Mouse (Mus musculus) small intestine, adult 2 months (tissue): ENCODE results near the gene Tmem212. TPM values are rescaled to one million over a fixed set of nuclear protein-coding genes. Genes with fewer than 3 reads are reported as not detected.

ENCODE experiments used
- H3K27ac ChIP-seq: fragments of 200-500 bp; 2 replicates; pipeline ENCODE4 v1.5.1; 2012; ENCODE audit warnings: low read depth, low read length, control low read depth, inconsistent platforms; ENCODE audit not compliant: insufficient read depth
- H3K27me3 ChIP-seq: fragments of 200-500 bp; 2 replicates; pipeline ENCODE4 v1.6.1; 2012; ENCODE audit warnings: mild to moderate bottlenecking, moderate library complexity, low read length, inconsistent platforms; ENCODE audit not compliant: control insufficient read depth, insufficient read depth
- H3K36me3 ChIP-seq: fragments of 200-500 bp; 2 replicates; pipeline ENCODE4 v1.6.1; 2012; ENCODE audit warnings: mild to moderate bottlenecking, low read length, control low read depth, inconsistent platforms; ENCODE audit not compliant: control insufficient read depth, insufficient read depth
- H3K4me1 ChIP-seq: fragments of 200-500 bp; 2 replicates; pipeline ENCODE4 v1.6.1; 2012; ENCODE audit warnings: low read length, inconsistent platforms, mixed read lengths; ENCODE audit not compliant: control insufficient read depth, insufficient read depth, insufficient read length
- H3K4me3 ChIP-seq: fragments of 200-500 bp; 2 replicates; pipeline ENCODE4 v1.5.1; 2012; ENCODE audit warnings: low read depth, mild to moderate bottlenecking, control low read depth, inconsistent platforms, low read length, moderate library complexity
- CTCF ChIP-seq: fragments of 200-500 bp; IDR thresholded peaks from 2 replicates; pipeline ENCODE4 v1.5.1; 2012; ENCODE audit warnings: low read depth, mild to moderate bottlenecking, control low read depth, inconsistent platforms, low read length, moderate library complexity, mixed read lengths; ENCODE audit not compliant: insufficient replicate concordance, insufficient read length; ENCODE audit errors: extremely low read depth
- POLR2A ChIP-seq: fragments of 200-500 bp; IDR thresholded peaks from 2 replicates; pipeline ENCODE4 v1.6.1; 2012; ENCODE audit warnings: low read depth, mild to moderate bottlenecking, control low read depth, inconsistent platforms, low read length, moderate library complexity
- WGBS: fragments of 180-500 bp; shearing (Covaris S2); methylation state at CpG from one replicate; pipeline ENCODE4 v1.1.7; 2018; 5-methylcytosine and 5-hydroxymethylcytosine counted together
- polyA plus RNA-seq: library from polyadenylated mRNA; depleted of rRNA; stranded (reverse); fragments of >200 nt; gene quantifications from 2 replicates; pipeline ENCODE4 v1.2.3, GENCODE M21; 2012

The Tmem212 gene
- polyA plus RNA-seq, 1 experiment, result not detected

GRCm38 (mm10) chr3:27935644-27936043 is 39.5 kb upstream of the Tmem212 start:
- Histone ChIP-seq H3K27ac (no peak overlapping the region), H3K27me3 (no peaks in the 10 kb centered on the region), H3K36me3 (no peaks in the 10 kb centered on the region), H3K4me3 (no peak overlapping the region), H3K4me1 (0 out of 2 replicates have a peak, but pooled peaks cover 2% of the 10 kb centered on the region)
- WGBS, result 91% methylated on average over 3 of the region's 3 CpGs
- TF ChIP-seq POLR2A (no peak), CTCF (no peak)

- Histone ChIP-seq H3K27me3 (no peaks in the 10 kb centered on the region), H3K4me1 (no peaks in the 10 kb centered on the region), H3K36me3 (no peaks in the 10 kb centered on the region), H3K4me3 (no peak overlapping the region), H3K27ac (no peak overlapping the region)
- 86% methylated on average over 5 of the region's 5 CpGs for WGBS
- TF ChIP-seq CTCF (no peak), POLR2A (no peak)
Measured at GRCm38 (mm10) chr3:27932391-27932790, 36.2 kb upstream of the Tmem212 start.

GRCm38 (mm10) chr3:27929219-27929618 is 33.1 kb upstream of the Tmem212 start:
- Histone ChIP-seq H3K4me3 (no peak overlapping the region), H3K27me3 (no peaks in the 10 kb centered on the region), H3K36me3 (no peaks in the 10 kb centered on the region), H3K27ac (no peak overlapping the region), H3K4me1 (no peaks in the 10 kb centered on the region)
- 77% methylated on average over 4 of the region's 4 CpGs for WGBS
- no peak for TF ChIP-seq POLR2A
- no peak for TF ChIP-seq CTCF

- H3K4me1 ChIP-seq, result peaks cover 3% of the 10 kb centered on the region; the same call in 1 of the 2 replicates
- no peak for TF ChIP-seq POLR2A
- no peak for TF ChIP-seq CTCF
- WGBS, result 73% methylated on average over 3 of the region's 3 CpGs
- no peaks in the 10 kb centered on the region for H3K36me3 ChIP-seq
- no peak overlapping the region for H3K4me3 ChIP-seq
- H3K27ac ChIP-seq, result no peak overlapping the region
- no peaks in the 10 kb centered on the region for H3K27me3 ChIP-seq
Measured at GRCm38 (mm10) chr3:27924037-27924436, 27.9 kb upstream of the Tmem212 start.

GRCm38 (mm10) chr3:27921268-27922020 is 25.3 kb upstream of the Tmem212 start:
- H3K36me3 ChIP-seq, result no peaks in the 10 kb centered on the region
- TF ChIP-seq POLR2A (no peak), CTCF (no peak)
- H3K27me3 ChIP-seq, result no peaks in the 10 kb centered on the region
- no peak overlapping the region for H3K4me3 ChIP-seq
- 51% methylated on average over 11 of the region's 11 CpGs for WGBS
- H3K4me1 ChIP-seq, result peaks cover 3% of the 10 kb centered on the region; the same call in 1 of the 2 replicates
- H3K27ac ChIP-seq, result no peak overlapping the region

- Histone ChIP-seq H3K4me3 (no peak overlapping the region), H3K27me3 (no peaks in the 10 kb centered on the region), H3K4me1 (peaks cover 3% of the 10 kb centered on the region; the same call in 1 of the 2 replicates), H3K36me3 (no peaks in the 10 kb centered on the region), H3K27ac (no peak overlapping the region)
- WGBS, result 72% methylated on average over 14 of the region's 14 CpGs
- TF ChIP-seq POLR2A (no peak), CTCF (no peak)
Measured at GRCm38 (mm10) chr3:27918656-27919436, 22.7 kb upstream of the Tmem212 start.

GRCm38 (mm10) chr3:27909016-27909415 is 12.8 kb upstream of the Tmem212 start:
- 94% methylated on average over 3 of the region's 3 CpGs for WGBS
- no peak overlapping the region for H3K4me3 ChIP-seq
- H3K36me3 ChIP-seq, result no peaks in the 10 kb centered on the region
- H3K27ac ChIP-seq, result no peak overlapping the region
- H3K27me3 ChIP-seq, result no peaks in the 10 kb centered on the region
- H3K4me1 ChIP-seq, result peaks cover 2% of the 10 kb centered on the region; the same call in 1 of the 2 replicates
- TF ChIP-seq POLR2A (no peak), CTCF (no peak)
